Mouse (Mus musculus) frontal cortex, postnatal 10 days (tissue): ENCODE results near the gene Prickle2.

Source experiments
- DNase-seq, 2 experiments: peaks; one replicate each; pipeline ENCODE4 v3.0.0; 2022; ENCODE audit warnings: low spot score in 2 of 2, mixed read lengths in 1 of 2

Prickle2 gene

GRCm38 (mm10) chr6:92706145-92706466, at the start of gene Prickle2:
Gene Prickle2 (minus strand): TSS chr6:92706155.
- DNase-seq = peak in 1 of 2 experiments; percentile 57

GRCm38 (mm10) chr6:92752737-92753136, 46.8 kb upstream of the Prickle2 start:
- DNase-seq = no peak

- DNase-seq = no peak
Observed at GRCm38 (mm10) chr6:92749420-92749819, 43.5 kb upstream of the Prickle2 start.

GRCm38 (mm10) chr6:92743605-92744004, 37.6 kb upstream of the Prickle2 start:
- peak; percentile 52 to 77 for DNase-seq

GRCm38 (mm10) chr6:92737116-92737515, 31.2 kb upstream of the Prickle2 start:
- no peak for DNase-seq

GRCm38 (mm10) chr6:92733651-92734050, 27.7 kb upstream of the Prickle2 start:
- no peak for DNase-seq

- DNase-seq = peak in 1 of 2 experiments; percentile 33
Observed at GRCm38 (mm10) chr6:92728514-92728913, 22.6 kb upstream of the Prickle2 start.

- DNase-seq = peak; percentile 79 to 91
Observed at GRCm38 (mm10) chr6:92728084-92728483, 22.1 kb upstream of the Prickle2 start.

- no peak for DNase-seq
Observed at GRCm38 (mm10) chr6:92727351-92727986, 21.5 kb upstream of the Prickle2 start.

GRCm38 (mm10) chr6:92726121-92726520, 20.2 kb upstream of the Prickle2 start:
- DNase-seq = no peak

GRCm38 (mm10) chr6:92724394-92724793, 18.4 kb upstream of the Prickle2 start:
- no peak for DNase-seq

GRCm38 (mm10) chr6:92715806-92716205, 9.9 kb upstream of the Prickle2 start:
- DNase-seq = no peak

- DNase-seq = no peak
Observed at GRCm38 (mm10) chr6:92714748-92715147, 8.8 kb upstream of the Prickle2 start.

GRCm38 (mm10) chr6:92708137-92708536, 2.2 kb upstream of the Prickle2 start:
- DNase-seq = no peak

GRCm38 (mm10) chr6:92705353-92706144, 406 bp downstream of the Prickle2 start:
- DNase-seq = peak in 1 of 2 experiments; percentile 11

- peak in 1 of 2 experiments; percentile 11 for DNase-seq
Observed at GRCm38 (mm10) chr6:92704810-92705209, 1.1 kb downstream of the Prickle2 start.

- DNase-seq = no peak
Observed at GRCm38 (mm10) chr6:92699491-92700209, 6.3 kb downstream of the Prickle2 start.

GRCm38 (mm10) chr6:92697807-92698206, 8.1 kb downstream of the Prickle2 start:
- no peak for DNase-seq

GRCm38 (mm10) chr6:92687317-92687716, 18.6 kb downstream of the Prickle2 start:
- DNase-seq = no peak

- no peak for DNase-seq
Observed at GRCm38 (mm10) chr6:92674394-92674925, 31.5 kb downstream of the Prickle2 start.

- DNase-seq = no peak
Observed at GRCm38 (mm10) chr6:92670518-92671147, 35.3 kb downstream of the Prickle2 start.

GRCm38 (mm10) chr6:92669623-92670022, 36.3 kb downstream of the Prickle2 start:
- no peak for DNase-seq
